Mouse (Mus musculus) heart, embryonic 11.5 days (tissue): ENCODE measurements at regions not wholly inside any gene's neighbourhood (a gene's known extent, or its start where the extent isn't known, plus 50 kb on each side); places are given as distances from the start of the nearest gene placed in this dataset.

Experiments
- ATAC-seq: fragments of 200-750 bp; cut with Nextera tagmentation; replicated peaks from 2 replicates; pipeline ENCODE4 v1.8.0; 2017; ENCODE audit warnings: moderate library complexity; ENCODE audit not compliant: insufficient number of reproducible peaks, low FRiP score, low TSS enrichment
- H3K27ac ChIP-seq: fragments of 300-500 bp; sonication (generic); 2 replicates; pipeline ENCODE4 v1.5.1; 2014; ENCODE audit warnings: mild to moderate bottlenecking, low read depth, low read length
- H3K27me3 ChIP-seq: fragments of 300-500 bp; sonication (generic); 2 replicates; pipeline ENCODE4 v1.6.1; 2014; ENCODE audit warnings: mild to moderate bottlenecking, low read length, mixed read lengths; ENCODE audit not compliant: control insufficient read depth, insufficient read depth
- H3K36me3 ChIP-seq: fragments of 300-500 bp; sonication (generic); 2 replicates; pipeline ENCODE4 v1.6.1; 2014; ENCODE audit warnings: mild to moderate bottlenecking, low read length, moderate library complexity, mixed read lengths; ENCODE audit not compliant: control insufficient read depth, insufficient read depth
- H3K4me1 ChIP-seq: fragments of 300-500 bp; sonication (generic); 2 replicates; pipeline ENCODE4 v1.6.1; 2014; ENCODE audit warnings: low read length; ENCODE audit not compliant: control insufficient read depth, insufficient read depth
- H3K4me2 ChIP-seq: fragments of 300-500 bp; sonication (generic); 2 replicates; pipeline ENCODE4 v1.6.1; 2014; ENCODE audit warnings: mild to moderate bottlenecking, moderate library complexity
- H3K4me3 ChIP-seq: fragments of 300-500 bp; sonication (generic); 2 replicates; pipeline ENCODE4 v1.5.1; 2014; ENCODE audit warnings: low read depth, low read length
- H3K9ac ChIP-seq: fragments of 300-500 bp; sonication (generic); 2 replicates; pipeline ENCODE4 v1.6.1; 2014; ENCODE audit warnings: mild to moderate bottlenecking, low read depth, low read length, moderate library complexity
- H3K9me3 ChIP-seq: fragments of 300-500 bp; sonication (generic); replicated peaks from 2 replicates; pipeline ENCODE4 v1.6.1; 2016; ENCODE audit warnings: low read length; ENCODE audit not compliant: control insufficient read depth
- WGBS: fragments of 180-500 bp; shearing (Covaris S2); extraction: QIAGEN DNeasy Blood & Tissue Kit; methylation state at CpG from one replicate; pipeline ENCODE4 v1.1.7; 2014; ENCODE audit not compliant: insufficient replicate concordance; 5-methylcytosine and 5-hydroxymethylcytosine counted together

DNA sequence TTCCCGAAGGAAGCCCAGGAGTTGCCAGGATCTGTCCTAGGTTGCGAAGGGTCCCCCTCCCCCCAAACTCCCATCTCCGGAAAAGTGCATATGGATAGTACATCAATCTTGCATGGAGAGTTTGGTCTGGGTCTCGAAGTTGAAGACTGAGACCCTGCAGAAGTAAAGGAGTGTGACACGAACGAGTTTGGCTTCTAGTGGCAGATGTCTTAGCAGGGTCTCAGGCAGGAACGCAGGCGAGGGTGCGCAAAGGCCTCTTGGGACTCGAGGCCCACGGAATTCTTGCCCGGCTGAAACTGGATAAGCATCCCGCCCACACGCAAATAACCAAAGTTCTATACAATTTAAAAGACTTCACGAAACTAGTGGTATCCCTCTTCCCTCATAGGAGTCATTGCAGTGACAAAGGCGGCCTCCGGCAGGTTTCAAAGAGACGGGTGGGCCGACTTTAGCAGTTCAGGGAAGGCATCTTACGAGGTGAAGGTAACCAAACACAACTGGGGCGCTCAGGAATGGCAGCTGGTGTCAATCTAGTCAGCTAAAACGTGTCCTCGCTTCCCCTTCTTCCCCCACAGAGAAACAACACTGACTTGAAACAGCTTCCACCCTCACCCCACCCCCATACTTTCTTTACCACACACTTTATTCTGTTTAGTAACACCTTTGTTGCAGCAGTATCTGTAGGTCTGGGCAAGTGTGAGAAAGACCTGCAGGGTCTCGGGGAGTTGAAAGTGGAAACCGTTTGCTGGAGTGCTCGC, 77.4 kb downstream of the Kcnrg start:
- peak overlapping the region; percentile 54; the same call in 1 of the 2 replicates for H3K9ac ChIP-seq
- H3K27me3 ChIP-seq, result peaks cover 29% of the 10 kb centered on the region

DNA sequence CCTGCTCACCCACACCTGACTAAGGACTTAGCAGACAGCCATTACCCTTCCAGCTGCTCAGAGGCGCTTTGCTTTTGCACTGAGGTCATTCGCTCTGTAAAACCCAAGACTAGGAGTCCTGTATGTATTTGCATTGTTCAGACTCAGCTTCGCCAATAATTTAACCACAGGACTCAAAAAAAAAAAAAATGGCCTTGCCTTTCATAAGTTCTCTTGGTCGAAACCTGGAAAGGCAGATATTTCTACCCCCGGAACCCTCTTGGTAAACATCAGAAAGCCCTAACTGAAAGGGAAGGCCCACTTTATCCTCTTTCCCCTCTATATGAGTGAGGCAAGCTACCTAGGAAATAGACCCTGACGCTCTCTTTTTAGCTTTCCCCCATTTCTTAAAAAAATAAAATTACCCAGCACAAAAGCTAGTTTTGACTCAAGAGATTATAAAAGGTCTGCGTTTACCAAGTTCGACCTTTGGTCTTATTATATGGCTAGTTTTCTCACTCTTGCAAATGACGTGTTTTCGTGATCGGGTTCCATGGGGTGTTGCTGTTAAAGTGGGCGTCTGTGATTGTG, 78.1 kb downstream of the Kcnrg start:
- no peak for ATAC-seq
- Histone ChIP-seq H3K4me1 (peaks cover 25% of the 10 kb centered on the region), H3K36me3 (no peaks in the 10 kb centered on the region)

More for the DNA sequence above, 77.4 kb downstream of the Kcnrg start:
- peak overlapping the region; percentile 84 for H3K4me2 ChIP-seq
- peak overlapping the region; percentile 74 for H3K4me3 ChIP-seq
- WGBS, result 8% methylated on average over 26 of the region's 26 CpGs
- no peak for ATAC-seq
- peaks cover 23% of the 10 kb centered on the region for H3K4me1 ChIP-seq
- H3K36me3 ChIP-seq, result no peaks in the 10 kb centered on the region
- H3K9me3 ChIP-seq, result no peaks in the 10 kb centered on the region
- H3K27ac ChIP-seq, result no peak overlapping the region

DNA sequence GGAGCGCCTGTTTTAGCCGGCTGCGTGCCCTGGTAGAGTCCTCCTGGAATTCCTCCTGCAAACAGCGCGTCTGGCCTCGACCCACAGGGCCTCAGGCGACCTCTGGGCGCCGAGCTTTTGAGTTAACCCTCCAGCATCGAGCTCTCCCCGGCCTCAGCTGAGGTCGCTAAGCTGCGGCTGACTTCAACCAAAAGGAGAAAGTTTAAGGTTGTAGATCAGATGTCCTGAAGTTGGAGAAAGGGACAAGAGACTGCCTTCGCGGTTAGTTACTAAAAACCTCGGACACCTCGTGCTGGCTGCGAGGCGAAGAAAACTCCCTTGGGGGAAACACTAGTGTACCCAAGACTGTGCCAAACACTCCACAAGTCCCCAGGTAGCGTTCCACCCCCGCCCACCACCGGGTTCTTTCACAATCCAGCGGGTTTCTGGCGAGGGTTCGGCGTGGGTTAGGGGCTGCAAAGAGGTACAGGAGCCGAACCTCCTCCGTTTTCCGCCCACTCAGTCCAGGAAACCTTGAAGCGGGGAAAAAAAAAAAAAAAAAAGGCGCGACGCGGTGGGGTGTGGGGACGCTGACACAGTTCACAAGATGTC, 78.9 kb downstream of the Kcnrg start:
- H3K9ac ChIP-seq, result no peak overlapping the region
- H3K27ac ChIP-seq, result no peak overlapping the region

More for the DNA sequence above, 78.1 kb downstream of the Kcnrg start:
- peak overlapping the region; percentile 74; the same call in 1 of the 2 replicates for H3K4me3 ChIP-seq
- H3K27ac ChIP-seq, result no peak overlapping the region
- H3K9me3 ChIP-seq, result no peaks in the 10 kb centered on the region
- H3K9ac ChIP-seq, result no peak overlapping the region
- peaks cover 35% of the 10 kb centered on the region for H3K27me3 ChIP-seq
- WGBS, result 13% methylated on average over 12 of the region's 12 CpGs
- H3K4me2 ChIP-seq, result no peak overlapping the region; the same call in 1 of the 2 replicates

DNA sequence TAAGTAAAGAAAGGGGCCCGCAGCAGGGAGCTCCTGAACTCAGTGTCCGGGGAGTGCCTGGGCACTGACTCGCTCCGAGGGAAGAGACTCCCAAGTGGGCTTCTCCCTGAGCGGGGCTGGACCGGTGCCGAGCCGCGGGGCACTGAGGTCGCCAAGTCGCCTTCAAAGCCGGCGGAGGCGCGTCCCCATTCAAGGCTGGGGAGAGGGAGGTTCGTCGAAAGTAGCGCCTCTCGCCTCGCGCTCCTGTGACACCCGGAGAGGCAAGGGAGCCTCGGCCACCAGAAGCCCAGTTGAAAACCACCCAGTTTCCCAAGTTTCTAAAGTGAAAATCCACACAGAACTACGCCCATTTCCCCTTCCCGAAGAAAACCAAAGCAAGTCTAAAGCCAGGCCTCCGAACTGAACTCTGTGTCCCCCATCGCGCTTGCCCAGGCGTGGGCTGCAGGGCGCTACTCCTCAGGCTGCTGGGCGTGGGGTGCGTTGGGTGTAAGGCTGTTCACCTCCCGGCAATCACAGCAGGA, 79.6 kb downstream of the Kcnrg start:
- Histone ChIP-seq H3K27me3 (peaks cover 46% of the 10 kb centered on the region), H3K9ac (peak overlapping the region; percentile 39; the same call in 1 of the 2 replicates), H3K4me3 (peak overlapping the region; percentile 47), H3K4me2 (peak overlapping the region; percentile 92), H3K27ac (no peak overlapping the region), H3K4me1 (peaks cover 25% of the 10 kb centered on the region), H3K9me3 (no peaks in the 10 kb centered on the region), H3K36me3 (no peaks in the 10 kb centered on the region)
- WGBS, result 1% methylated on average over 33 of the region's 33 CpGs
- no peak for ATAC-seq

More for the DNA sequence above, 78.9 kb downstream of the Kcnrg start:
- H3K36me3 ChIP-seq, result no peaks in the 10 kb centered on the region
- no peaks in the 10 kb centered on the region for H3K9me3 ChIP-seq
- H3K4me3 ChIP-seq, result peak overlapping the region; percentile 47
- WGBS, result 2% methylated on average over 35 of the region's 35 CpGs
- ATAC-seq, result no peak
- H3K4me1 ChIP-seq, result peaks cover 25% of the 10 kb centered on the region
- peaks cover 44% of the 10 kb centered on the region for H3K27me3 ChIP-seq
- peak overlapping the region; percentile 92 for H3K4me2 ChIP-seq

DNA sequence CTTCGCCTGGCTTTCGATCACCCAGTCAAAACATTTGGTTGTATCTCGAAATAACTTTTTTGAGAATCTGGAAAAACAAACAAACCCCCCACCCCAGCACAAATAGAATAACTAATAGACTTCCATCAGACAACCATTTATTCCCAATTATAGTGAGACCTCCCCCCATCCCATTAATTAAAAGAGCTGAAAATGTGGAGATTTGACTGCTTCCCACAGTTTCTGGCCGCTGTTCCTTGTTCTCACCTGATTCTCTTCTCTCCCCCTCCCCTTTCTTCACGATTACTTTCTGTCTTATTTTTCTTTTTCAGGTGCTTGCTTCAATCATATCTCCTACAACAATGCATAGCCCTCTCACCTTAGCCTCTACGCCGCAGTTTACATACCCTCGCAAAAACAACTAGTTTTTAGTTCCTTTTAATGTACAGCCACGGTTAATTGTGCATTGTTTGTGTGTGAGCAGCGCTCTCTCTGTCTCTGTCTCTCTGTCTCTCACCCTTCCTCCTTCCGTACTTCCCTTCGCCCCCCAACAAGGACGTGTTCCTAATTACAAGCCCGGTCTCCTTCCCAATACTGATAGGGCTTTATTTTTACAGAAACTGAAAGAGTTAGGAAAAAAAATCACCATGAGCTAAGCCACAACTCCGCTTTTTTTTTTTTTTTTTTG, 80.2 kb downstream of the Kcnrg start:
- Histone ChIP-seq H3K4me1 (peaks cover 25% of the 10 kb centered on the region), H3K36me3 (no peaks in the 10 kb centered on the region), H3K4me2 (peak overlapping the region; percentile 92), H3K9me3 (no peaks in the 10 kb centered on the region), H3K27me3 (peaks cover 46% of the 10 kb centered on the region), H3K4me3 (peak overlapping the region; percentile 47), H3K27ac (no peak overlapping the region), H3K9ac (no peak overlapping the region)
- no peak for ATAC-seq
- 1% methylated on average over 15 of the region's 15 CpGs for WGBS

DNA sequence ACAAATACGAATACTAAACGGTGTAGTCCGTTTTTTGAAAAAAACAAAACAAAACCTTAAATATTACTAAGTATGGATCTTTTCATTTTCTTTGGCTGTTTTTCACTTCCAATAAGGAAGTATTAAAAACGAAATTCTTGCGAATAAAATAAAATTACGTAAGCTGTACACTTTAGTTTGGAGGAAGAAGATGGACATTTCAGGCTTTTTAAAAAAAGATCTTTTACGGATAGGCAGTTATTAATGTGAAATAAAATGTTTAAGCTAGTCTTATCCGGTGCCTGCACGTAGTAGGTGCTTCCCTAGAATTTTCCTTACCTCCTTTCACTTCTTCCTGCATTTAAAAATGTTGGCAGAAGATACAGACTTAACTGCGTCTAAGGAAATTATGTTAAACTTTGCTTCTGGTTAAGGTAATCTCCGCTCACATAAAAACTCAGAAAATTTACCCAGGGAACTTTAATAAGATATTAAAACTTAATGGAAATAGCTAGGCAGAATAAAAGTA, 80.8 kb downstream of the Kcnrg start:
- Histone ChIP-seq H3K27me3 (peaks cover 46% of the 10 kb centered on the region), H3K9me3 (no peaks in the 10 kb centered on the region), H3K4me3 (no peak overlapping the region), H3K4me2 (no peak overlapping the region; the same call in 1 of the 2 replicates), H3K36me3 (no peaks in the 10 kb centered on the region), H3K4me1 (peaks cover 24% of the 10 kb centered on the region), H3K9ac (no peak overlapping the region), H3K27ac (no peak overlapping the region)
- WGBS, result 4% methylated on average over 11 of the region's 11 CpGs
- no peak for ATAC-seq

DNA sequence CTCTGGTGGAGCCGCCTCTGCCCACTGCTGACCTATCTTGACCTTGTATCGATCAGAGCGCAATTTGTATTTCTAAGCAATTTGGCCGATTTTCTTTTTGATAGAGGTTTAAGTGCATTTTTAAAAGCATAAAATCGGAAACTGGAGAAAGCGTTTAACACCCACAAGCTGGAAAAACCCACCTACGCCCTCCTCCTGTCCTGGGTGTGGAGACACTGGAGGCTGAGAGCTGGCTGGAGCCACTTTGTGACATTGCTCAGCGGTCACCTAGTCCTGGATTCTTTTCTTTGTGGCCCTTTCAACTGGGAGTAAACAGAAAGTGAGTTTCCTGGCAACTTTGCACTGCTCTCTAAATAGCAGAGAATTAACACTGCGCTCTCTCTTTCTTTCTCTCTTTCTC, 81.4 kb downstream of the Kcnrg start:
- Histone ChIP-seq H3K36me3 (no peaks in the 10 kb centered on the region), H3K9ac (no peak overlapping the region), H3K27ac (no peak overlapping the region), H3K4me1 (peaks cover 19% of the 10 kb centered on the region), H3K27me3 (peaks cover 46% of the 10 kb centered on the region), H3K4me2 (peak overlapping the region; percentile 68), H3K9me3 (no peaks in the 10 kb centered on the region), H3K4me3 (no peak overlapping the region)
- ATAC-seq, result no peak
- WGBS, result 2% methylated on average over 9 of the region's 9 CpGs

DNA sequence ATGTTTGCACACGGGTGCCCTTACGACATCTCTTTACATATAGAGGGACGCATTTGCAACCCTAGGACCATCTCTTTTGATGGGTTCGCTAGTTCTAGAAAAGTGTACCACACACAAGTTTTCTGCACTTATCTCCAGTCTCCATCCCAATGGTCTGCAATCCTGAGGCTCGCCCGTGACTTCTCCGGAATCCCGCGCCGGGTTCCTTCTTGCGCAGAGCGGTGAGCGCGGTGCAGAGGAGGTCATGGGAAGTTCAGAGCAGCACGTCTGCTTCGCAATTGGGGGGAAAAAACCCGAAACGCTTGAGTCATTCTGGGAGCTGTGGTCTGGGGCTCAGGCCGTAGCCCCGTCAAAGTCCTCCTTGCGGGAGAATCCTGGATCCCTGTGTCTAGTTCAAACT, 82.0 kb downstream of the Kcnrg start:
- H3K27ac ChIP-seq, result no peak overlapping the region
- peak overlapping the region; percentile 68 for H3K4me2 ChIP-seq
- H3K4me3 ChIP-seq, result peak overlapping the region; percentile 41
- 1% methylated on average over 21 of the region's 21 CpGs for WGBS
- no peak for ATAC-seq
- H3K9ac ChIP-seq, result no peak overlapping the region
- H3K4me1 ChIP-seq, result peaks cover 19% of the 10 kb centered on the region
- H3K9me3 ChIP-seq, result no peaks in the 10 kb centered on the region
- peaks cover 46% of the 10 kb centered on the region for H3K27me3 ChIP-seq
- H3K36me3 ChIP-seq, result no peaks in the 10 kb centered on the region
